Mouse (Mus musculus) ES-Bruce4 (cell line): ENCODE data around the gene Hmgcs1.
"Not testable (repeated sequence)": the region's sequence is repeated elsewhere in the genome, so short reads cannot be mapped to it uniquely, and the experiment has no call there.

Experiments used
- CTCF ChIP-seq: IDR thresholded peaks from one replicate; pipeline ENCODE4 v1.8.1; 2011; ENCODE audit warnings: low read depth, low read length
- EP300 ChIP-seq: IDR thresholded peaks from 2 replicates; pipeline ENCODE4 v1.6.1; 2011; ENCODE audit warnings: low read depth, low read length; ENCODE audit not compliant: insufficient read depth
- POLR2A ChIP-seq: IDR thresholded peaks from one replicate; pipeline ENCODE4 v1.8.1; 2011; ENCODE audit warnings: low read length; ENCODE audit not compliant: insufficient read depth

GRCm38 (mm10) chr13:119661420-119661819 lies 28.8 kb upstream of the Hmgcs1 start:
- not testable (repeated sequence) for TF ChIP-seq CTCF, EP300, POLR2A
